Mouse (Mus musculus) layer of hippocampus, adult 9-11 months (tissue): ENCODE results near the gene Prg2.

Source experiments
- DNase-seq: peaks from one replicate; pipeline ENCODE4 v3.0.0; 2022

Prg2 gene

GRCm38 (mm10) chr2:84980188-84980587, at the start of gene Prg2:
Gene Prg2, plus strand, starts transcription at chr2:84980461.
- no peak for DNase-seq

GRCm38 (mm10) chr2:84933992-84934648, 46.1 kb upstream of the Prg2 start:
- DNase-seq: no peak

- DNase-seq: no peak
Measured at GRCm38 (mm10) chr2:84934649-84935007, 45.6 kb upstream of the Prg2 start.

GRCm38 (mm10) chr2:84935065-84935464, 45.2 kb upstream of the Prg2 start:
- no peak for DNase-seq

- no peak for DNase-seq
Measured at GRCm38 (mm10) chr2:84936474-84937429, 43.5 kb upstream of the Prg2 start, which contains the start of gene Slc43a3. Gene Slc43a3, plus strand, starts transcription at chr2:84936579.

- DNase-seq: no peak
Measured at GRCm38 (mm10) chr2:84937491-84938150, 42.6 kb upstream of the Prg2 start.

GRCm38 (mm10) chr2:84938249-84938946, 41.9 kb upstream of the Prg2 start:
- DNase-seq: no peak

- DNase-seq: no peak
Measured at GRCm38 (mm10) chr2:84939306-84939705, 41.0 kb upstream of the Prg2 start.

- DNase-seq: no peak
Measured at GRCm38 (mm10) chr2:84939711-84940110, 40.5 kb upstream of the Prg2 start.

GRCm38 (mm10) chr2:84941332-84941731, 38.9 kb upstream of the Prg2 start:
- no peak for DNase-seq

- DNase-seq: no peak
Measured at GRCm38 (mm10) chr2:84941795-84942194, 38.5 kb upstream of the Prg2 start.

- no peak for DNase-seq
Measured at GRCm38 (mm10) chr2:84947154-84947771, 33.0 kb upstream of the Prg2 start.

GRCm38 (mm10) chr2:84948252-84948651, 32.0 kb upstream of the Prg2 start:
- no peak for DNase-seq

GRCm38 (mm10) chr2:84948721-84949120, 31.5 kb upstream of the Prg2 start:
- no peak for DNase-seq

- DNase-seq: no peak
Measured at GRCm38 (mm10) chr2:84951027-84951426, 29.2 kb upstream of the Prg2 start.

GRCm38 (mm10) chr2:84952251-84952650, 28.0 kb upstream of the Prg2 start:
- no peak for DNase-seq

GRCm38 (mm10) chr2:84952693-84953092, 27.6 kb upstream of the Prg2 start:
- DNase-seq: no peak

GRCm38 (mm10) chr2:84955435-84955834, 24.8 kb upstream of the Prg2 start:
- DNase-seq: no peak

- peak; percentile 26 for DNase-seq
Measured at GRCm38 (mm10) chr2:84956274-84956673, 24.0 kb upstream of the Prg2 start.

GRCm38 (mm10) chr2:84958588-84959264, 21.5 kb upstream of the Prg2 start:
- DNase-seq: no peak

- DNase-seq: no peak
Measured at GRCm38 (mm10) chr2:84961300-84961699, 19.0 kb upstream of the Prg2 start.

- DNase-seq: no peak
Measured at GRCm38 (mm10) chr2:84961901-84962300, 18.4 kb upstream of the Prg2 start.
